Mouse (Mus musculus): ENCODE results near the gene Arhgdib. TPM values are rescaled to one million over a fixed set of nuclear protein-coding genes. Genes with fewer than 3 reads are reported as not detected.

Gene Arhgdib
- polyA plus RNA-seq, 1 experiment from 2014 or later: 27.2 TPM

- no peaks in the 10 kb centered on the region for H3K4me1 ChIP-seq (ENCODE audit: control insufficient read depth, insufficient read depth, low read length)
- H3K36me3 ChIP-seq (ENCODE audit: control insufficient read depth, insufficient read depth, low read length): no peaks in the 10 kb centered on the region
- H3K4me2 ChIP-seq (ENCODE audit: low read depth): no peak overlapping the region
- WGBS: 85% methylated on average over 10 of the region's 10 CpGs
- no peak for ATAC-seq (ENCODE audit: insufficient read depth, low FRiP score, low TSS enrichment)
- no peaks in the 10 kb centered on the region for H3K27me3 ChIP-seq (ENCODE audit: control insufficient read depth, insufficient read depth, low read length)
- H3K9ac ChIP-seq (ENCODE audit: low read length): no peak overlapping the region
- no peak overlapping the region for H3K27ac ChIP-seq (ENCODE audit: low read depth, low read length)
- DNase-seq (ENCODE audit: low spot score): no peak
- H3K4me3 ChIP-seq (ENCODE audit: low read depth, low read length): no peak overlapping the region
- no peaks in the 10 kb centered on the region for H3K9me3 ChIP-seq (ENCODE audit: control insufficient read depth, low read length)
Observed at GRCm38 (mm10) chr6:136906937-136907293, 34.8 kb downstream of the Arhgdib start.

GRCm38 (mm10) chr6:136906283-136906936 lies 35.3 kb downstream of the Arhgdib start:
- Histone ChIP-seq H3K27ac (ENCODE audit: low read depth, low read length) (no peak overlapping the region), H3K4me2 (ENCODE audit: low read depth) (no peak overlapping the region), H3K9me3 (ENCODE audit: control insufficient read depth, low read length) (no peaks in the 10 kb centered on the region), H3K9ac (ENCODE audit: low read length) (no peak overlapping the region), H3K4me1 (ENCODE audit: control insufficient read depth, insufficient read depth, low read length) (no peaks in the 10 kb centered on the region), H3K4me3 (ENCODE audit: low read depth, low read length) (no peak overlapping the region), H3K27me3 (ENCODE audit: control insufficient read depth, insufficient read depth, low read length) (no peaks in the 10 kb centered on the region), H3K36me3 (ENCODE audit: control insufficient read depth, insufficient read depth, low read length) (no peaks in the 10 kb centered on the region)
- DNase-seq (ENCODE audit: low spot score) (no peak), ATAC-seq (ENCODE audit: insufficient read depth, low FRiP score, low TSS enrichment) (no peak)
- WGBS: 85% methylated on average over 19 of the region's 19 CpGs

GRCm38 (mm10) chr6:136903885-136904470 lies 37.7 kb downstream of the Arhgdib start:
- ATAC-seq (ENCODE audit: insufficient read depth, low FRiP score, low TSS enrichment) (no peak), DNase-seq (ENCODE audit: low spot score) (no peak)
- H3K27me3 ChIP-seq (ENCODE audit: control insufficient read depth, insufficient read depth, low read length): no peaks in the 10 kb centered on the region
- H3K4me3 ChIP-seq (ENCODE audit: low read depth, low read length): no peak overlapping the region
- no peak overlapping the region for H3K9ac ChIP-seq (ENCODE audit: low read length)
- WGBS: 73% methylated on average over 8 of the region's 8 CpGs
- no peak overlapping the region for H3K4me2 ChIP-seq (ENCODE audit: low read depth)
- H3K9me3 ChIP-seq (ENCODE audit: control insufficient read depth, low read length): no peaks in the 10 kb centered on the region
- no peaks in the 10 kb centered on the region for H3K36me3 ChIP-seq (ENCODE audit: control insufficient read depth, insufficient read depth, low read length)
- H3K27ac ChIP-seq (ENCODE audit: low read depth, low read length): no peak overlapping the region
- H3K4me1 ChIP-seq (ENCODE audit: control insufficient read depth, insufficient read depth, low read length): no peaks in the 10 kb centered on the region

- 92% methylated on average over 9 of the region's 9 CpGs for WGBS
- no peaks in the 10 kb centered on the region for H3K4me1 ChIP-seq (ENCODE audit: control insufficient read depth, insufficient read depth, low read length)
- no peaks in the 10 kb centered on the region for H3K27me3 ChIP-seq (ENCODE audit: control insufficient read depth, insufficient read depth, low read length)
- no peak overlapping the region for H3K27ac ChIP-seq (ENCODE audit: low read depth, low read length)
- H3K4me2 ChIP-seq (ENCODE audit: low read depth): no peak overlapping the region
- H3K36me3 ChIP-seq (ENCODE audit: control insufficient read depth, insufficient read depth, low read length): no peaks in the 10 kb centered on the region
- H3K4me3 ChIP-seq (ENCODE audit: low read depth, low read length): no peak overlapping the region
- no peaks in the 10 kb centered on the region for H3K9me3 ChIP-seq (ENCODE audit: control insufficient read depth, low read length)
- no peak for ATAC-seq (ENCODE audit: insufficient read depth, low FRiP score, low TSS enrichment)
- no peak for DNase-seq (ENCODE audit: low spot score)
- no peak overlapping the region for H3K9ac ChIP-seq (ENCODE audit: low read length)
Observed at GRCm38 (mm10) chr6:136902527-136902926, 39.2 kb downstream of the Arhgdib start.

- Histone ChIP-seq H3K27ac (ENCODE audit: low read depth, low read length) (no peak overlapping the region), H3K4me1 (ENCODE audit: control insufficient read depth, insufficient read depth, low read length) (no peaks in the 10 kb centered on the region), H3K36me3 (ENCODE audit: control insufficient read depth, insufficient read depth, low read length) (no peaks in the 10 kb centered on the region), H3K9ac (ENCODE audit: low read length) (no peak overlapping the region), H3K4me3 (ENCODE audit: low read depth, low read length) (no peak overlapping the region), H3K4me2 (ENCODE audit: low read depth) (no peak overlapping the region), H3K27me3 (ENCODE audit: control insufficient read depth, insufficient read depth, low read length) (no peaks in the 10 kb centered on the region), H3K9me3 (ENCODE audit: control insufficient read depth, low read length) (no peaks in the 10 kb centered on the region)
- 87% methylated on average over 2 of the region's 2 CpGs for WGBS
- DNase-seq (ENCODE audit: low spot score) (no peak), ATAC-seq (ENCODE audit: insufficient read depth, low FRiP score, low TSS enrichment) (no peak)
Observed at GRCm38 (mm10) chr6:136901010-136901409, 40.7 kb downstream of the Arhgdib start.

GRCm38 (mm10) chr6:136900369-136901009 lies 41.2 kb downstream of the Arhgdib start:
- H3K9ac ChIP-seq (ENCODE audit: low read length): no peak overlapping the region
- H3K4me1 ChIP-seq (ENCODE audit: control insufficient read depth, insufficient read depth, low read length): no peaks in the 10 kb centered on the region
- no peak overlapping the region for H3K4me3 ChIP-seq (ENCODE audit: low read depth, low read length)
- WGBS: 85% methylated on average over 4 of the region's 4 CpGs
- no peak overlapping the region for H3K4me2 ChIP-seq (ENCODE audit: low read depth)
- no peaks in the 10 kb centered on the region for H3K9me3 ChIP-seq (ENCODE audit: control insufficient read depth, low read length)
- no peak overlapping the region for H3K27ac ChIP-seq (ENCODE audit: low read depth, low read length)
- no peaks in the 10 kb centered on the region for H3K27me3 ChIP-seq (ENCODE audit: control insufficient read depth, insufficient read depth, low read length)
- DNase-seq (ENCODE audit: low spot score): no peak
- no peak for ATAC-seq (ENCODE audit: insufficient read depth, low FRiP score, low TSS enrichment)
- no peaks in the 10 kb centered on the region for H3K36me3 ChIP-seq (ENCODE audit: control insufficient read depth, insufficient read depth, low read length)

GRCm38 (mm10) chr6:136898954-136899353 lies 42.7 kb downstream of the Arhgdib start:
- no peaks in the 10 kb centered on the region for H3K4me1 ChIP-seq (ENCODE audit: control insufficient read depth, insufficient read depth, low read length)
- no peaks in the 10 kb centered on the region for H3K27me3 ChIP-seq (ENCODE audit: control insufficient read depth, insufficient read depth, low read length)
- WGBS: 76% methylated on average over 2 of the region's 2 CpGs
- DNase-seq (ENCODE audit: low spot score) (no peak), ATAC-seq (ENCODE audit: insufficient read depth, low FRiP score, low TSS enrichment) (no peak)
- H3K4me3 ChIP-seq (ENCODE audit: low read depth, low read length): no peak overlapping the region
- no peak overlapping the region for H3K27ac ChIP-seq (ENCODE audit: low read depth, low read length)
- no peaks in the 10 kb centered on the region for H3K9me3 ChIP-seq (ENCODE audit: control insufficient read depth, low read length)
- no peak overlapping the region for H3K4me2 ChIP-seq (ENCODE audit: low read depth)
- H3K9ac ChIP-seq (ENCODE audit: low read length): no peak overlapping the region
- H3K36me3 ChIP-seq (ENCODE audit: control insufficient read depth, insufficient read depth, low read length): no peaks in the 10 kb centered on the region

GRCm38 (mm10) chr6:136898222-136898621 lies 43.5 kb downstream of the Arhgdib start:
- H3K36me3 ChIP-seq (ENCODE audit: control insufficient read depth, insufficient read depth, low read length): no peaks in the 10 kb centered on the region
- DNase-seq (ENCODE audit: low spot score): no peak
- H3K4me2 ChIP-seq (ENCODE audit: low read depth): no peak overlapping the region
- no peak overlapping the region for H3K27ac ChIP-seq (ENCODE audit: low read depth, low read length)
- no peaks in the 10 kb centered on the region for H3K27me3 ChIP-seq (ENCODE audit: control insufficient read depth, insufficient read depth, low read length)
- no peak overlapping the region for H3K4me3 ChIP-seq (ENCODE audit: low read depth, low read length)
- no peak for ATAC-seq (ENCODE audit: insufficient read depth, low FRiP score, low TSS enrichment)
- WGBS: 77% methylated on average over 4 of the region's 4 CpGs
- no peaks in the 10 kb centered on the region for H3K9me3 ChIP-seq (ENCODE audit: control insufficient read depth, low read length)
- H3K4me1 ChIP-seq (ENCODE audit: control insufficient read depth, insufficient read depth, low read length): no peaks in the 10 kb centered on the region
- no peak overlapping the region for H3K9ac ChIP-seq (ENCODE audit: low read length)

GRCm38 (mm10) chr6:136897789-136898188 lies 43.9 kb downstream of the Arhgdib start:
- Histone ChIP-seq H3K9ac (ENCODE audit: low read length) (no peak overlapping the region), H3K4me2 (ENCODE audit: low read depth) (no peak overlapping the region), H3K36me3 (ENCODE audit: control insufficient read depth, insufficient read depth, low read length) (no peaks in the 10 kb centered on the region), H3K27me3 (ENCODE audit: control insufficient read depth, insufficient read depth, low read length) (no peaks in the 10 kb centered on the region), H3K9me3 (ENCODE audit: control insufficient read depth, low read length) (no peaks in the 10 kb centered on the region), H3K27ac (ENCODE audit: low read depth, low read length) (no peak overlapping the region), H3K4me3 (ENCODE audit: low read depth, low read length) (no peak overlapping the region), H3K4me1 (ENCODE audit: control insufficient read depth, insufficient read depth, low read length) (no peaks in the 10 kb centered on the region)
- no peak for DNase-seq (ENCODE audit: low spot score)
- 84% methylated on average over 4 of the region's 4 CpGs for WGBS
- ATAC-seq (ENCODE audit: insufficient read depth, low FRiP score, low TSS enrichment): no peak
